ENCODE assay signal across 8 mouse cellular contexts in genomic region chr6:131418770-131419169, GRCm38 (mm10). TPM values are rescaled to one million over a fixed set of nuclear protein-coding genes. Genes with fewer than 3 reads are reported as not detected.
DNase-seq lines count a peak whose midpoint lies in the region; ATAC-seq lines count a peak whose summit lies in the region.

No protein-coding gene starts in this region.

- H3K9me3 ChIP-seq in forebrain, embryonic 16.5 days (ENCODE audit: control insufficient read depth, low read length), result no peaks in the 10 kb centered on the region

- no peak overlapping the region for H3K4me3 ChIP-seq in forebrain, embryonic 16.5 days (replicated peaks; ENCODE audit: low read length)

- ATAC-seq in frontal cortex, adult (ENCODE audit: low TSS enrichment), result peak; percentile 81
- peak; percentile 63 for ATAC-seq in activated CD4-positive, CD25-positive, alpha-beta regulatory T cell, adult 4 months
- ATAC-seq in forebrain, embryonic 16.5 days, result peak; percentile 59
- peak; percentile 38 for ATAC-seq in megakaryocyte, adult 5-6 weeks (ENCODE audit: poor library complexity, severe bottlenecking)

- no peaks in the 10 kb centered on the region for H3K36me3 ChIP-seq in forebrain, embryonic 16.5 days (ENCODE audit: control insufficient read depth, insufficient read depth)

- H3K27me3 ChIP-seq in forebrain, embryonic 16.5 days (replicated peaks; ENCODE audit: control insufficient read depth, insufficient read depth, low read length), result no peaks in the 10 kb centered on the region

- H3K27ac ChIP-seq in forebrain, embryonic 16.5 days (ENCODE audit: low read length), result no peak overlapping the region

- H3K4me1 ChIP-seq in forebrain, embryonic 16.5 days (replicated peaks; ENCODE audit: control insufficient read depth, insufficient read depth, low read length), result 0 out of 2 replicates have a peak, but pooled peaks cover 3% of the 10 kb centered on the region

- no peak for DNase-seq in frontal cortex, postnatal 14 days (ENCODE audit: low spot score in 2 of 2)
- DNase-seq in 3134 (ENCODE audit: extremely low read depth, insufficient read length, low spot score), result peak; percentile 40
- DNase-seq in kidney, adult 8-10 months, result peak; percentile 29 to 59
- DNase-seq in T-cell, adult 2 months (ENCODE audit: low spot score), result no peak

- no peak overlapping the region for H3K4me2 ChIP-seq in forebrain, embryonic 16.5 days (ENCODE audit: low read length)

- H3K9ac ChIP-seq in forebrain, embryonic 16.5 days (replicated peaks; ENCODE audit: low read depth, low read length), result no peak overlapping the region

RNA-seq across cellular contexts. Expression of gene Ybx3, which starts 30.5 kb away (rescaled TPM):
- 10 to 100 TPM; 19.3 to 20.7 TPM for polyA plus RNA-seq in activated CD4-positive, CD25-positive, alpha-beta regulatory T cell, adult 4 months (2017; shearing (Covaris generic))
- polyA plus RNA-seq in forebrain, embryonic 16.5 days (2015; fragmentation: Nextera tagmentation; extraction: Ambion mirVana), result 17.6 and 21.3 TPM in 2 replicates
- 198 and 202 TPM in 2 replicates for total RNA-seq in megakaryocyte, adult 5-6 weeks (2015)
- 215 and 291 TPM in 2 replicates for total RNA-seq in megakaryocyte, adult 5-6 weeks (2017)

Comparison
In these comparisons a context has a peak if more than half of its experiments do, and no peak if none do; other contexts are left out.
1. DNase-seq: peak in 3134 (single experiment) and kidney, adult 8-10 months (2 of 2); none in frontal cortex, postnatal 14 days (0 of 2) and T-cell, adult 2 months (single experiment).
2. Peak in every context shown above with its lines, with median percentiles within 50 percentile points of each other: ATAC-seq.